Mouse (Mus musculus): Measurements from ENCODE around the gene Megf9. TPM values are rescaled to one million over a fixed set of nuclear protein-coding genes. Genes with fewer than 3 reads are reported as not detected.

Megf9 gene
- polyA plus RNA-seq, 2 experiments from 2014 or later = 0.66 to 0.81 TPM

DNA sequence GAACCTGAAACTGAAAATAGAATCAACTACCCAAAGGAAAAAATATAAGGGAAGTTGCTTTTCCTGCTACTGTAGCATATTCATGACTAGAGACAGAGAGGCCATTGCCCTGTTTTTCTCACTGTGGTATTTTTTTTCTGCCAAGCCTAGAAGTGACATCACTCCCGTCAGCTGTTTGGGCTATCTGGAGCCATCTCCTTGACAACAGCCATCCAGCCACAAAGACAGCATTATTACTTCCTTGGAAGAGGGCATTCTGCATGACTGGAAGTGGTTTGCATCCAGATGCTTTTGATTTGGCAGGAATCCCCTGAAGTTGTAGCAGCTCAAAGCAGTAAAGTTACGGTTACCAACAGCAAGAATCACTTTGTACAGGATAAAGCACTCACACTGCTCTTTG, 122.7 kb downstream of the Megf9 start:
- no peak for ATAC-seq

DNA sequence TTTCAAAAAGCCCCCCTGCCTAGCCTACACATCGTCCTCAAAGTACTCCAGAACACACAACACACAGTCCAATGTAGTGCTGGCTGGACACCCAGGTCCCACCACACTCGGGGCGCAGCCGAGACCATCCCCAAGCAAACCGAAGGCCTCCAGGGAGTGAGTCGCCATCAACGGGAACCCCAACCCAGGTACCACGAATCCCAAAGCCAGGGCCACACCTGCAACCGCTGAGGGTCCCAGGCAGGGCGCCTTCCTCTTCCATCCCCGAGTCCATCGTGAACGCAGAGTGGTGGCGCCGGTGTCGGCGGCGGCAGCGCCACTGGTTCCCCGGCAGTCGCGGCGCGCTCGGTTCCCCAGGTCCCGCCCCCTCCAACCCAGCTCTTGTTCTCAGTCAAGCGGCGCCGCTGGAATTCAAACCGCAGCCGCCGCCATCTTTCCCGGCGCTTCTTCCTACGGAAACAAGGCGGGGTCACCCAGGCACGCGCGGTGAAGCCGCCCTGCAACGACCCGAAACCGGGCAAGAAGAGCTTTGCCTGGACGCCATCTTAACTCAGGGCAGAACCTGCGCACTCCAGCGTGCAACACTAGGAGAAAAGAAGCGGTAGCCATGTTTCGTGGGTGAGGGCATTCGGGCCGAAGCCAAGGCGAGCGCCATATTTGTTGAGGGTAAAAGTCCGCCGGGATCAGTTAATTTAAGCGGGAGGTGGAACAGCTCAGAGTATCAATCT, 124.6 kb downstream of the Megf9 start, which contains the start of gene Cdk5rap2:
Gene Cdk5rap2, minus strand, starts transcription at position 450 of the 728 bp plus-strand sequence.
- peak; percentile 98 for ATAC-seq

DNA sequence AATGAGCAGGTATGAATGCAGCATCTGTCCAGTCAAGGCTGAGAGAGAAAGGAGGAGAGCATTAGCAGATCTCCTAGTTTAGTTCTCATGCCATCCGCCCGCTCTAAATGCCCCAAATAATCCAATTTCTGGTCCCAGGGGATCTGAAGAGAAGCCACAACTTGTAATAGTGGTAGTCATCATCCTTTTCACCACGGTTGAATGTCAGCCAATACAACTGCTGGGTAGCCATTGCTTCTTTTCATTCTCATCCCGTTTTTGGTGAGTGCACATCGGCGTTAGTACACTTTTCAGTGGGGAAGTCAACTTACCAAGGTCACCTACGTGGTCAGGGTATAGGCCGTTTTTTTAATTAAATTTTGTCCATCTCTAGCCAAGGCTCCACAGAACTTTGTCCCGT, 125.3 kb downstream of the Megf9 start:
- ATAC-seq = no peak

DNA sequence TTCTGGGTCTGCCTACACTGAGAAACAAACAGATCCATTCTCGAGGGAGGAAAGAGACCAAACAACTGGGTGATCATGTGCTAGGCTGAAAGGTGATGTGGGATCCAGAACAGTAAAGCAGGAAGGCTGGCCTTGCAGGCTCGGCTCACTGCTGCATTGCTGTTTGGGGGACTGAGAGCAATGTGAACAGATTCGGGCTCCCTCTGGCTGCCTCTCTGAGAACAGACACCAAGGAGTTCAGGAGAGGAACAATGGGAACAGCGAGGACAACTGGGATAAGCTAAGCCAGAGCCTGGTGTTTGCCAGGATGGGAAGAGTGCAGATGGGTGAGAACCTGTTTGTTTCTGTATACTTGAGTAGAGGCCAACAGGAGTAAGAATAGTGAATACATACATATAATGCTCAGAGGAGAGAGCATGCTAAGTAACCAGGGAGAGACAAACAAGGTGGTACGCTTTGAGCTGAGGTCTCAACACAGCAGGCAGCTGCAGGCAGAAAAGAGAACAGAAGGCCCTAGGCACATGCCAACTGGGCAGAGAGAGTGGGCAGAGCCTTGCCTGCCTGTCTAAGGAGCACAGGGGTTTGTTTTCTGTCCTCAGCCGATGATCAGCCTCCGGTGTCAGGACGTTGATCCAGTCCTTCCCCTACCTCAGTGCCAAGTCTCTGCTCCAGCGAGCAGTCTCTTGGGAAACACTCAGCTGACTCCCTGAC, 132.5 kb downstream of the Megf9 start:
- ATAC-seq = no peak

DNA sequence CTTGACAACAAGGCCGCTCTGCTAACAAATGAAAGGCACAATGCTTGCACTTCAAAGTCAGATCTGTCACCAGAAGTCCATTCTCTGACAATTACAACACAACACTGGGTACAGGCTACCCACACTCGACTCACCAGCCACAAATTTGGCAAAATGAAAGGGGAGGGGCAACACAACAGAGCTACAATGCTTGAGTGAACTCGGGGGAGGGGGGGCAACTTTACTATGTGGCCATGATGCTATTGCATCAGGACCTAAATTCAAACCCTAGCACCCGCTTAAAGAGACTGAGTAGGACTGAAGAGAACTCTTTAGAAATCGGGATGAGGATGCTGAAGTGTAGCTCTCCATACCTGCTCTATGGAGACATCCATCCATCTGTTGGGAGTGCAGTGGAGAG, 135.3 kb downstream of the Megf9 start:
- ATAC-seq = no peak

DNA sequence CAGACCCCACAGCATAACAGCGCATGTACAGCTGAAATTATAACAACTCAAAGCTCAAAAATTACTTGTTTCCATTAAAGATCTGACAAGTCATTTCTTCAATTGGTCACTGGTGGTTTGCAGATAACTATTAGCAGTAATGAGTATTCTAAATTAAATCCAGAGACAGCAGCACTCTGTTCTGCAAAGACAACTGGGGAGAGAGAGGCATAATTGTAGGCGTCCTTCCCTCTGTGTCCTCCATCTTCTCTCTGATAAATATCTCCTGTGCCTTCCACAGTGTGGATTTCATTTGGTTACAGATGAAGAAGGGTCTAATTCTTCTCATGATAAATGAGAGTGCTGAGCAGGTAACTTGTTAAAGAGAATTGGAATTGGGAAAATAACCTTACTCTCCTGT, 135.7 kb downstream of the Megf9 start:
- no peak for ATAC-seq

DNA sequence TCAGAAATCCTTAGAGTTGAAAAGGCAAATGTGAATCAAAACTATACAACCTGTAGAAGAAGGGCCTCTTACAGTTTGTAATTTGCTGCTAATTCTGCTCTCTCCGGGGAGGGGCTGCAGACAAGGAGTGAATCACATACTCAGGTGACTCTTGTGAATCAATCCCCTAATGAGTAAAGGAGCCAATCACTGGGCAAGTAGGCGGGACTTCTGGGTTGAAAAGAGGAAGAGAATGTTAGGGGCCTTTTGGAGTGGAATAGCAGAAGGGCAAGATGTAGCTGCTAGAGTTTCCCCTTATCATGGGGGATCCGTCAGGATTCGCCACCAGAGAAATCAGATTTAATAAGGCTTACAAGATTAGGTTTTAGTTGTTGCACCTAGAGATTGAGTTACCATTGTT, 136.7 kb downstream of the Megf9 start:
- no peak for ATAC-seq

DNA sequence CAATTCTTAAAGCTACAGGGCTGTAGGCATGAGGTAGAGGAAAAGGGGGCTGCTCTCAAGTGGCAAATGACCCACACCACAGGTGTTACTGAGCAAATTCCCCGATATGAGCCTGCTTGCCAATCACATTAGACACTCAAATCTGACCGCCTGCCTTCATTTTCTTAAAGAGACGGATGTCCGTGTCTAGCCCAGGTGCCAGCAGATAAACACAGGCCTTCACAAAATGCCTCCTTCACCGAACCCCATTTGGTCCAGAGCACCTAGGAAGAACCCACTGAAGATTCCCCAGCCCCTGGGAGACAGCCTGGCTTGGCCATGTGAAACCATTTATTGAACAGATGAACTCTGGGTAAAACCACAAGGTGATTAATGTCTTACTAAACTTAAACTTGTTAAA, 138.1 kb downstream of the Megf9 start:
- no peak for ATAC-seq

DNA sequence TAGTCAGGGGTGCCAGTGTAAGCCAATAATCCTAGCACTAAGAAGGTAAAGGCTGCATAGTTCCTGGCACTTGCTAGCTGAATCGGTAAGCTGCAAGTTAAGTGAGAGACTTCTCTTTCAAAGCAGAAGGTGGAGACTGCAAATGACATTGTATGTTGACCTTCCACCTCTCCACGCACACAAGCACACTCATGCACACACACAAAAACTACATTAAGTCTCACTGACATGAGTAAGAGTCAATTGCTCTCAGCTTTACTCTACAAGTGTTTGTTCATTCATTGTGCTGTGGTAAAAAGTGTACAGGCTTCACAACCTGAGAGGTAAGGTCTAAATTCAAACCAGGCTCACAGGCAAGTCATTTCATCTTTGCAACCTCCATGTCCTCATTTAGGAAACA, 140.1 kb downstream of the Megf9 start:
- no peak for ATAC-seq

DNA sequence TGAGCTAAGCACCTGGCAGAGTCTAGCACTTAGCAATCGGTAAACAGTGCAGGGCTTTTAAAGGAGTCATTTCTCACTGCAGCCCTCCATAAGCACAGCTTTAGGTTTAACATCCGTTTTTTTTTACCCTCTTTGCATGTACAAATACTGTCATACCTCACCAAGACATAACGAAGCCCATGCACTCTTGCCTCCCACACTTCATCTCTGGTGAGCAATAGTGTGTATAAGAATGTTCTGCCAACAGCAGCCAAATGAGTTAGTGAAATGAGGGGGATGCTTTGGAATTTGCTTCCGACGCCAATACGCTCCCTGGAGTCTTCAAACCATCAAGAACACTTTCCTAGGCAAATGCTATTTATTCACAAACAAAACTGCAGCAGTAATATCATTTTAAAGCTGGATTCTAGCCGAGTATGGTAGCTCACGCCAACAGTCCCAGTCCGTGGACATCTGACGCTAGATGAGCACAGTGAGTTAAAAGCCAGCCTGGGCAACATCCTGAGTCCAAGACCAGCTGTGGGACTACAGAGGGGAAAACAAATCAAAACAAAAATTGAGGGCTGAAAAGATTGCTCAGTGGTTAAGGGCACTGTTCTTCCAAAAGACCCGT, 142.9 kb downstream of the Megf9 start:
- ATAC-seq = no peak

DNA sequence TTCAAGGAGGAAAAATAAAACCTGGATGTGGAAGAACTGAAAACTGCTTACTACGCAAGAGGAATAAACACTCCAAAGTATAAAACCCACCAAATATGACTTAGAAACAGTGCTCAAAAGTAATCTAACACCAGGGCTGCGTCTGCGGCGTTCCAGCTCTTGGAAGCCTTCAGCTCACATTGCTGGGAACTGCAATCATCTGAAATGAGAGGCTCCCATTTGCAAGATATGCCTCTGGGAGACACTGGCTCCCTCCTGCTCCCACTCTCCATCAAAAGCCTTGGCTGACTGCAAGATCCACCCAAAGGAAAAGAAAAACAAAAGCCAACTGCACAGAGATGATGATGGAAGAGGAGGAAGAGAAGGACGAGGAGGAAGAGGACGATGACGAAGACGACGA, 143.7 kb downstream of the Megf9 start:
- no peak for ATAC-seq

DNA sequence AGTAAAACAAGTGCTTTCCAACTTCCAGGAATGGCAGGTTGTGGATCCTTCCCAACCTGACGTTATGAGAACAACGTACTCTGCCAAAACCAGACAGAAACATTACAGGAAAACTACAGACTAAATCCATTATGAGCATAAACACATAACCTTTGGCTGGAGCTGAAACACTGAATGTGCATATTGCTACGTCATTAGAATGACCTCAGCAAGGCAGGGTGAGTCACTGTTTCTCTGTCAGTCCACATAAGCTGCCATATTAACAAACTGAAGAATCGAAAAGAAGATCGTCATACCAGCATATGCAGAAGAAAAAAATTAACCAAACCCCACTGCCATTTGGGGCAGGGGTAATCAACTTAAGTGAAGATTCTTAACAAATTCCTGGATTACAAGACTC, 148.6 kb downstream of the Megf9 start:
- ATAC-seq = no peak

DNA sequence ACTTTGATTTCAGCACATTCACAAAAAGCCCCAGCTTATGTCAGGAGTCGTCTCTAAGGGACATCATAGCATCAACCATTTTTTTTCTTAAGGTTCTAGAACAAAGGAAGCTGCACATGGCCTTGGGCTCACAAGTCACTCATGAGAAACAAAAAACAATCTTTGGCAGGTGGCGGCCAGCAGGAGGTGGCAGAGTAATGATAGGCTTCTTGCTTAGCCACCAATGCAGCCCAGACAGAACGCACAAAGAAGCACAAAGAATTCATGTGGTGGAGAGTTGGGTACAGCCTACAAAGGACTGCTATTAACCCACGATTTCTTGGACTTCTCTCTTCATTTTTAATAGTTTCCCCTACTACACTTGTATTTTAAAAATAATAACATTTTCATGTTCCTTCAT, 157.4 kb downstream of the Megf9 start:
- no peak for ATAC-seq

Other genes starting within 250 kb of the Megf9 start
- 10 to 100 TPM in 1 of 2 experiments, 1 to 10 TPM in 1; 5.5 to 24.3 TPM for gene Cdk5rap2, start 124.6 kb downstream of the Megf9 start, polyA plus RNA-seq (2017; shearing (Covaris generic))

Measured in activated CD4-positive, CD25-positive, alpha-beta regulatory T cell, adult 4 months (primary cell).